Mouse (Mus musculus): ENCODE measurements around the gene Ergic2. TPM values are rescaled to one million over a fixed set of nuclear protein-coding genes. Genes with fewer than 3 reads are reported as not detected.

Ergic2 gene
- polyA plus RNA-seq (2014; fragmentation: Nextera tagmentation; extraction: Ambion mirVana) = 150 and 157 TPM in 2 replicates

DNA sequence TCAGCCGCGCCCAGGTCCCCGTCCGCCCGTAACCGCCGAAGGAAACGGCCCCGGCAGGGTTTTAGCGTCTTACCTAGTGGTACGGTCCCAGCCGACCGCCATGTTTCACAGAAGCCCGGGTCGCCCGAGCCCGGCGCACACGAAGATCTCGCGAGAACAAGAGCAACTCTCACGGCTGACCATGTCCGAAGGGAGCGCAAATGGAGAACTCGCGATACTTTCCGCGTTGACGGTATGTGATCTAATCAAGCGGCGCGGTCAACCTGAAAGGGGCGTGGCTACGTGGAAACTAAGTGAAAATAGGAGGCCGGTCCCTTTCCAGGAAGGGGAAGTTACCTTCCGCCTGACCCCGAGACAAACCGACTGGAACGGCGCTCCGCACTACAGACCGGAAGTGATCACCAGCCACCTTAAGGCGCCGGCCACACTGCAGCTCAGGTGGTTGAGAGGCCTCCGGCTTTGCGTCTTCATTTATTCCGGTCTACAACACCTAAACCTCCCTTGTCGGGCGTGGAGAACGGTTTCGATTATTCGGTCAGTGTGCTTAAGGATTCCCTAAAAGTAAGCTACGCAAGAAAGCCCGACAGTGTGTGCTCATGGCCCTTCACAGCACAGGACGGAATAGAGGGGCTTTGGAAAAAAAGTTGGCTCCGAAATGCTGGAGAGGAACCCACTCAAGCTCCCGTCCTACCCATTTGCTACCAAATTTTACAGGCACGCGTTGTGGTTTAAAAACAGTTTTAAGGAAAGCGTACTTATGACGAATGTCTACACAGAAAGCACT lies at the start of gene Ergic2:
Gene Ergic2, minus strand, starts transcription at position 478 of the 784 bp plus-strand sequence.
- peak within 1 kb of the TSS; percentile 99 for H3K9ac ChIP-seq (ENCODE audit: low read length)
- peak within 1 kb of the TSS; percentile 81 to 98 for H3K4me3 ChIP-seq (ENCODE audit: control insufficient read depth in 1 of 2, insufficient read depth in 1 of 2, low read depth in 1 of 2, low read length in 2 of 2)
- H3K36me3 ChIP-seq (ENCODE audit: control insufficient read depth, insufficient read depth, low read length) = peaks cover 3% of the 10 kb centered on the region; the same call in 1 of the 2 replicates
- no peaks in the 10 kb centered on the region for H3K27me3 ChIP-seq (ENCODE audit: control insufficient read depth, insufficient read depth, low read length)
- H3K4me2 ChIP-seq (ENCODE audit: low read length) = peak within 1 kb of the TSS; percentile 85
- WGBS = 1% methylated on average over 61 of the region's 61 CpGs
- H3K4me1 ChIP-seq (ENCODE audit: control insufficient read depth in 2 of 2, insufficient read depth in 2 of 2, low read length in 2 of 2) = peaks cover 0 to 22% of the 10 kb centered on the region in 2 experiments; a peak in 2 of 4 replicates
- ATAC-seq (ENCODE audit: insufficient number of reproducible peaks, insufficient read depth, low FRiP score, low read depth) = peak; percentile 99
- peak within 1 kb of the TSS; percentile 80 to 82 for H3K27ac ChIP-seq (replicated peaks in 1 of 2; ENCODE audit: control insufficient read depth in 1 of 2, insufficient read depth in 1 of 2, low read depth in 2 of 2, low read length in 2 of 2)
- H3K9me3 ChIP-seq (ENCODE audit: control insufficient read depth, low read length) = no peaks in the 10 kb centered on the region

DNA sequence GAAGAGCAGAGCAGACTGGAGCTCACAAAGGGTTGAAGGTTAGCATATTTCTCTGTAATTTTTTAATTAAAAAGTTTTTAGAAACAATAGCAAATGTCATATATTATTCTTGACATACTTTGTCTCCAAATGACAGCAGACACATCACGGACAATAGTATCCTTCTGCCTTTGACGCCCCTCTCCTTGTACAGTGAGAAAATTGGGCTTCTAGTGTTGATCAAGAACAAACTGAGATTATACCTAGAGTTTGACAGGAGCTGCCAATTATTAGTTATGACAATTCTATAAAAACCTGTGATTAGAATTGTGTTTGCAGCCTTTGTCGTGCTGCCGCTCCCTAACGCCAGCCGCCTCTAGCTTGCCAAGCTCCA lies 48.5 kb upstream of the Ergic2 start:
- H3K27me3 ChIP-seq (ENCODE audit: control insufficient read depth, insufficient read depth, low read length) = no peaks in the 10 kb centered on the region
- H3K9me3 ChIP-seq (ENCODE audit: control insufficient read depth, low read length) = no peaks in the 10 kb centered on the region
- no peak overlapping the region for H3K4me3 ChIP-seq (ENCODE audit: control insufficient read depth in 1 of 2, insufficient read depth in 1 of 2, low read depth in 1 of 2, low read length in 2 of 2)
- no peak overlapping the region for H3K27ac ChIP-seq (replicated peaks in 1 of 2; ENCODE audit: control insufficient read depth in 1 of 2, insufficient read depth in 1 of 2, low read depth in 2 of 2, low read length in 2 of 2)
- no peak overlapping the region for H3K9ac ChIP-seq (ENCODE audit: low read length)
- WGBS = 95% methylated on average over 6 of the region's 6 CpGs
- no peak for ATAC-seq (ENCODE audit: insufficient number of reproducible peaks, insufficient read depth, low FRiP score, low read depth)
- H3K4me1 ChIP-seq (ENCODE audit: control insufficient read depth in 2 of 2, insufficient read depth in 2 of 2, low read length in 2 of 2) = no peaks in the 10 kb centered on the region
- H3K36me3 ChIP-seq (ENCODE audit: control insufficient read depth, insufficient read depth, low read length) = no peaks in the 10 kb centered on the region
- no peak overlapping the region for H3K4me2 ChIP-seq (ENCODE audit: low read length)

- no peaks in the 10 kb centered on the region for H3K4me1 ChIP-seq (ENCODE audit: control insufficient read depth in 2 of 2, insufficient read depth in 2 of 2, low read length in 2 of 2)
- no peak overlapping the region for H3K9ac ChIP-seq (ENCODE audit: low read length)
- no peaks in the 10 kb centered on the region for H3K27me3 ChIP-seq (ENCODE audit: control insufficient read depth, insufficient read depth, low read length)
- no peak overlapping the region for H3K4me3 ChIP-seq (ENCODE audit: control insufficient read depth in 1 of 2, insufficient read depth in 1 of 2, low read depth in 1 of 2, low read length in 2 of 2)
- ATAC-seq (ENCODE audit: insufficient number of reproducible peaks, insufficient read depth, low FRiP score, low read depth) = no peak
- WGBS = 59% methylated on average over 4 of the region's 4 CpGs
- no peaks in the 10 kb centered on the region for H3K9me3 ChIP-seq (ENCODE audit: control insufficient read depth, low read length)
- H3K36me3 ChIP-seq (ENCODE audit: control insufficient read depth, insufficient read depth, low read length) = no peaks in the 10 kb centered on the region
- H3K4me2 ChIP-seq (ENCODE audit: low read length) = no peak overlapping the region
- H3K27ac ChIP-seq (replicated peaks in 1 of 2; ENCODE audit: control insufficient read depth in 1 of 2, insufficient read depth in 1 of 2, low read depth in 2 of 2, low read length in 2 of 2) = no peak overlapping the region
Measured at GRCm38 (mm10) chr6:148259979-148260728, 48.0 kb upstream of the Ergic2 start.

- H3K9ac ChIP-seq (ENCODE audit: low read length) = no peak overlapping the region
- ATAC-seq (ENCODE audit: insufficient number of reproducible peaks, insufficient read depth, low FRiP score, low read depth) = no peak
- no peaks in the 10 kb centered on the region for H3K9me3 ChIP-seq (ENCODE audit: control insufficient read depth, low read length)
- H3K27ac ChIP-seq (replicated peaks in 1 of 2; ENCODE audit: control insufficient read depth in 1 of 2, insufficient read depth in 1 of 2, low read depth in 2 of 2, low read length in 2 of 2) = no peak overlapping the region
- H3K4me3 ChIP-seq (ENCODE audit: control insufficient read depth in 1 of 2, insufficient read depth in 1 of 2, low read depth in 1 of 2, low read length in 2 of 2) = no peak overlapping the region
- H3K4me1 ChIP-seq (ENCODE audit: control insufficient read depth in 2 of 2, insufficient read depth in 2 of 2, low read length in 2 of 2) = no peaks in the 10 kb centered on the region
- no peaks in the 10 kb centered on the region for H3K36me3 ChIP-seq (ENCODE audit: control insufficient read depth, insufficient read depth, low read length)
- H3K4me2 ChIP-seq (ENCODE audit: low read length) = no peak overlapping the region
- WGBS = 84% methylated on average over 8 of the region's 8 CpGs
- no peaks in the 10 kb centered on the region for H3K27me3 ChIP-seq (ENCODE audit: control insufficient read depth, insufficient read depth, low read length)
Measured at GRCm38 (mm10) chr6:148259074-148259473, 46.9 kb upstream of the Ergic2 start.

GRCm38 (mm10) chr6:148257805-148258204 lies 45.6 kb upstream of the Ergic2 start:
- ATAC-seq (ENCODE audit: insufficient number of reproducible peaks, insufficient read depth, low FRiP score, low read depth) = no peak
- 84% methylated on average over 2 of the region's 2 CpGs for WGBS

DNA sequence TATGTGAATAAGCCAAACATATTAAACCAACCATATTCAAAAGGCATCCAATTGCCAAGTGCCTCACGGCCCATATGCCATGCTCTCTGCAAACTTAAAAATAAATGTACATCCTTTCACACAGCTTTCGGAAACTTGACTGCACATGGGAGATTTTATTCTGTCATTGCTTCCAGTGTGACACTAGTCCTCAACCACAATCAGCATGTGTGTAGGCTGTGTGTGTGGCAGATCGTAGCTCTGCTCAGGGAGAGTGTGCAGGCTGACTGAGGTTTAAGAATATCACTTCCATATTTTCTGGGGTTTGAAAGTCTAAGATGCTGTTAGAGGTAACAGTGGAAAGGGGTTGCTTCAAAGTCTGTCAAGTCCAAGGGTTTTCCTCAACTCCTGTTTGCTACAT lies 43.9 kb upstream of the Ergic2 start:
- no peaks in the 10 kb centered on the region for H3K27me3 ChIP-seq (ENCODE audit: control insufficient read depth, insufficient read depth, low read length)
- H3K4me2 ChIP-seq (ENCODE audit: low read length) = no peak overlapping the region
- no peaks in the 10 kb centered on the region for H3K9me3 ChIP-seq (ENCODE audit: control insufficient read depth, low read length)
- ATAC-seq (ENCODE audit: insufficient number of reproducible peaks, insufficient read depth, low FRiP score, low read depth) = no peak
- H3K4me1 ChIP-seq (ENCODE audit: control insufficient read depth in 2 of 2, insufficient read depth in 2 of 2, low read length in 2 of 2) = no peaks in the 10 kb centered on the region
- no peaks in the 10 kb centered on the region for H3K36me3 ChIP-seq (ENCODE audit: control insufficient read depth, insufficient read depth, low read length)
- 72% methylated on average over 3 of the region's 3 CpGs for WGBS
- no peak overlapping the region for H3K4me3 ChIP-seq (ENCODE audit: control insufficient read depth in 1 of 2, insufficient read depth in 1 of 2, low read depth in 1 of 2, low read length in 2 of 2)
- no peak overlapping the region for H3K9ac ChIP-seq (ENCODE audit: low read length)
- no peak overlapping the region for H3K27ac ChIP-seq (replicated peaks in 1 of 2; ENCODE audit: control insufficient read depth in 1 of 2, insufficient read depth in 1 of 2, low read depth in 2 of 2, low read length in 2 of 2)

More at GRCm38 (mm10) chr6:148257805-148258204, 45.6 kb upstream of the Ergic2 start:
- Histone ChIP-seq H3K9ac (ENCODE audit: low read length) (no peak overlapping the region), H3K4me2 (ENCODE audit: low read length) (no peak overlapping the region), H3K9me3 (ENCODE audit: control insufficient read depth, low read length) (no peaks in the 10 kb centered on the region), H3K36me3 (ENCODE audit: control insufficient read depth, insufficient read depth, low read length) (no peaks in the 10 kb centered on the region), H3K27me3 (ENCODE audit: control insufficient read depth, insufficient read depth, low read length) (no peaks in the 10 kb centered on the region), H3K4me3 (ENCODE audit: control insufficient read depth in 1 of 2, insufficient read depth in 1 of 2, low read depth in 1 of 2, low read length in 2 of 2) (no peak overlapping the region), H3K4me1 (ENCODE audit: control insufficient read depth in 2 of 2, insufficient read depth in 2 of 2, low read length in 2 of 2) (no peaks in the 10 kb centered on the region), H3K27ac (replicated peaks in 1 of 2; ENCODE audit: control insufficient read depth in 1 of 2, insufficient read depth in 1 of 2, low read depth in 2 of 2, low read length in 2 of 2) (no peak overlapping the region)

DNA sequence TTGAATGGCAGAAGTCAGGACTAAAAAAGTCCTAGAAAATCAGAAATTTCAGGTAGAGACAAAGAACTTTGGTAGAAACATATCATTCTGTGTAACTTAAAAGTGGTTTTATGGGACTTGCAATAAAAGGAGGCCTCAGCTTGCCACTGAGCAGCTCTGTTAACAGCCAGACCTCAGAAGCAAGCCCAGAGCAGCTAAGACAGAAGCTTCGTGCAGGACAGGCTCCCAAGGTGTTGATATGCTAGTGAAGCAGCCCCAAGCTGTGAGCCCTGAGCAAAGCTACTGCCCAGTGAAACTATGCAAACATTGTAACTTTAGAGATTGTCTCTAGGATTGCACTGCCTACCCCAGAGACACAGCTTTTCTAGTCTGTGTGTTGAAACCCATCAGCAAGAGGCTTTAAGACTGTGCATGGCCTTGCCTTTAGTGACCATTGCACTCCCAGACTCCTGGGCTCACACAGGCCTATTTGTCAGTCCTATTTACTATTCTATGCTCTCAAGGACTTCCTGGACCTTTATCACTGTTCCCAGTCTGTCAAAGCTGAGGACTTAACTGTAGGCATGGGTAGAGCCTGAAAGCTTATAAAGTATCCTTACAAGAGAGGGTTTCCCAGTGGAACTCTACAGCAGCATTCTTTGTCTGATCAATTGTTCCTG lies 43.4 kb upstream of the Ergic2 start:
- WGBS = 47% methylated on average over 1 of the region's 1 CpGs
- Histone ChIP-seq H3K4me3 (ENCODE audit: control insufficient read depth in 1 of 2, insufficient read depth in 1 of 2, low read depth in 1 of 2, low read length in 2 of 2) (no peak overlapping the region), H3K4me2 (ENCODE audit: low read length) (no peak overlapping the region), H3K36me3 (ENCODE audit: control insufficient read depth, insufficient read depth, low read length) (no peaks in the 10 kb centered on the region), H3K9ac (ENCODE audit: low read length) (no peak overlapping the region), H3K9me3 (ENCODE audit: control insufficient read depth, low read length) (no peaks in the 10 kb centered on the region), H3K4me1 (ENCODE audit: control insufficient read depth in 2 of 2, insufficient read depth in 2 of 2, low read length in 2 of 2) (no peaks in the 10 kb centered on the region), H3K27ac (replicated peaks in 1 of 2; ENCODE audit: control insufficient read depth in 1 of 2, insufficient read depth in 1 of 2, low read depth in 2 of 2, low read length in 2 of 2) (no peak overlapping the region), H3K27me3 (ENCODE audit: control insufficient read depth, insufficient read depth, low read length) (no peaks in the 10 kb centered on the region)
- ATAC-seq (ENCODE audit: insufficient number of reproducible peaks, insufficient read depth, low FRiP score, low read depth) = no peak
